ENCODE assay signal across 23 mouse cellular contexts in genomic region chr10:95539260-95539659, GRCm38 (mm10). TPM values are rescaled to one million over a fixed set of nuclear protein-coding genes. Genes with fewer than 3 reads are reported as not detected.
DNase-seq lines count a peak whose midpoint lies in the region; ATAC-seq and TF ChIP-seq lines count a peak whose summit lies in the region.
"Had no signal": no experiment of that assay in that cellular context is flagged by ENCODE, and none has a peak within 500 bp of the region (broad histone marks: within the 10 kb centered on the region; RNA-seq: fewer than 3 reads in every experiment).

No protein-coding gene starts in this region.

- H3K36me3 ChIP-seq in heart, embryonic 10.5 days: peaks cover 8% of the 10 kb centered on the region; the same call in 1 of the 2 replicates
- H3K36me3 ChIP-seq in heart, embryonic 13.5 days: peaks cover 12% of the 10 kb centered on the region
- H3K36me3 ChIP-seq in heart, postnatal 0 days (replicated peaks; ENCODE audit: control insufficient read depth, insufficient read depth, low read length): peaks cover 6% of the 10 kb centered on the region

- DNase-seq in gastrocnemius, adult 2 months: no peak
- DNase-seq in gastrocnemius, adult 8-10 months (ENCODE audit: low spot score in 2 of 2): no peak
- DNase-seq in heart, embryonic 10.5 days (ENCODE audit: low spot score): no peak
- no peak for DNase-seq in heart, postnatal 14 days
- DNase-seq in heart, postnatal 0 days (ENCODE audit: low spot score): peak; percentile 39
- DNase-seq in cerebellum, adult 9-11 months: no peak
- DNase-seq: adrenal gland, adult 8-10 months; adrenal gland, postnatal 36 days; B cell, adult 2 months; cerebellum, adult 2 months; embryo, embryonic 11 days; gastrocnemius, postnatal 14 days; kidney, adult 18-20 months had no signal

- no peaks in the 10 kb centered on the region for H3K9me3 ChIP-seq in heart, embryonic 10.5 days
- no peaks in the 10 kb centered on the region for H3K9me3 ChIP-seq in heart, embryonic 13.5 days
- H3K9me3 ChIP-seq in heart, postnatal 0 days (replicated peaks; ENCODE audit: control insufficient read depth, low read length): no peaks in the 10 kb centered on the region
- H3K9me3 ChIP-seq: embryonic facial prominence, embryonic 15.5 days; forebrain, embryonic 10.5 days; forebrain, embryonic 15.5 days; G1E; hindbrain, embryonic 10.5 days; intestine, embryonic 15.5 days had no signal

- peak overlapping the region; percentile 54 for H3K4me2 ChIP-seq in heart, embryonic 13.5 days
- H3K4me2 ChIP-seq in heart, postnatal 0 days (ENCODE audit: low read depth, low read length): peak overlapping the region; percentile 36
- H3K4me2 ChIP-seq: embryonic facial prominence, embryonic 15.5 days; forebrain, embryonic 15.5 days; hindbrain, embryonic 14.5 days; intestine, embryonic 15.5 days had no signal

- no peak for ATAC-seq in heart, embryonic 13.5 days (ENCODE audit: extremely low read depth, insufficient number of reproducible peaks, low FRiP score, low TSS enrichment)
- peak; percentile 53; the same call in 1 of the 2 replicates for ATAC-seq in heart, postnatal 0 days (ENCODE audit: insufficient read depth, low read depth)
- ATAC-seq: CD4-positive, CD25-positive, alpha-beta regulatory T cell, adult 4 months; forebrain, embryonic 15.5 days; intestine, embryonic 15.5 days had no signal

- H3K9ac ChIP-seq in heart, embryonic 13.5 days: no peak overlapping the region
- H3K9ac ChIP-seq in heart, postnatal 0 days (replicated peaks; ENCODE audit: low read depth, low read length): no peak overlapping the region
- H3K9ac ChIP-seq: embryonic facial prominence, embryonic 15.5 days; forebrain, embryonic 15.5 days; hindbrain, embryonic 14.5 days; intestine, embryonic 15.5 days had no signal

- no peak for TF ChIP-seq EP300 in heart, postnatal 0 days (IDR thresholded peaks at IDR 0.05; ENCODE audit: low read depth)

- peak overlapping the region; percentile 4; the same call in 1 of the 2 replicates for H3K4me3 ChIP-seq in gastrocnemius, adult 2 months
- peak overlapping the region; percentile 31; the same call in 1 of the 2 replicates for H3K4me3 ChIP-seq in heart, embryonic 10.5 days
- H3K4me3 ChIP-seq in heart, embryonic 13.5 days: no peak overlapping the region
- H3K4me3 ChIP-seq in heart, postnatal 0 days (ENCODE audit: low read depth, low read length): no peak overlapping the region
- H3K4me3 ChIP-seq: embryonic facial prominence, embryonic 15.5 days; erythroblast, embryonic 14.5 days; forebrain, embryonic 10.5 days; forebrain, embryonic 15.5 days; hindbrain, embryonic 10.5 days; intestine, embryonic 15.5 days had no signal

- 56% methylated on average over 3 of the region's 3 CpGs for WGBS in heart, embryonic 10.5 days
- 62% methylated on average over 3 of the region's 3 CpGs for WGBS in heart, embryonic 13.5 days
- 26% methylated on average over 3 of the region's 3 CpGs for WGBS in heart, postnatal 0 days

- no peak for TF ChIP-seq CTCF in gastrocnemius, adult 2 months (IDR thresholded peaks at IDR 0.05)
- TF ChIP-seq CTCF in heart, postnatal 0 days (IDR thresholded peaks at IDR 0.05; ENCODE audit: low read depth): no peak

- intact Hi-C loops in gastrocnemius, adult 2 months (cut with DNase I): no loop called here
- intact Hi-C loops in heart, postnatal 14 days (cut with DNase I): no loop called here

- H3K27ac ChIP-seq in gastrocnemius, adult 2 months: peak overlapping the region; percentile 82
- H3K27ac ChIP-seq in heart, embryonic 10.5 days: peak overlapping the region; percentile 77; the same call in 1 of the 2 replicates
- peak overlapping the region; percentile 56 for H3K27ac ChIP-seq in heart, embryonic 13.5 days (replicated peaks)
- peak overlapping the region; percentile 55 for H3K27ac ChIP-seq in heart, postnatal 0 days (ENCODE audit: low read depth)
- H3K27ac ChIP-seq: embryonic facial prominence, embryonic 15.5 days; forebrain, embryonic 10.5 days; forebrain, embryonic 15.5 days; hindbrain, embryonic 10.5 days; hindbrain, embryonic 14.5 days; intestine, embryonic 15.5 days had no signal

- H3K4me1 ChIP-seq in heart, embryonic 10.5 days: peaks cover 28% of the 10 kb centered on the region
- H3K4me1 ChIP-seq in heart, embryonic 13.5 days: peaks cover 62% of the 10 kb centered on the region
- H3K4me1 ChIP-seq in heart, postnatal 0 days (ENCODE audit: control insufficient read depth, insufficient read depth): peaks cover 25% of the 10 kb centered on the region
- H3K4me1 ChIP-seq: forebrain, embryonic 10.5 days; hindbrain, embryonic 10.5 days; intestine, embryonic 15.5 days had no signal

- H3K27me3 ChIP-seq in heart, embryonic 10.5 days (ENCODE audit: insufficient read depth, poor library complexity, severe bottlenecking): no peaks in the 10 kb centered on the region
- no peaks in the 10 kb centered on the region for H3K27me3 ChIP-seq in heart, embryonic 13.5 days (replicated peaks)
- H3K27me3 ChIP-seq in heart, postnatal 0 days (ENCODE audit: control insufficient read depth, insufficient read depth, low read length): no peaks in the 10 kb centered on the region
- H3K27me3 ChIP-seq: embryonic facial prominence, embryonic 15.5 days; forebrain, embryonic 15.5 days; intestine, embryonic 15.5 days had no signal

RNA-seq across cellular contexts. Expression of gene Ube2n, which starts 24.3 kb away (rescaled TPM):
- total RNA-seq in gastrocnemius, adult 2 months (2021): 10 to 100 TPM; 71.3 to 75.6 TPM
- total RNA-seq in gastrocnemius, adult 8-10 months (2022): 10 to 100 TPM; 57.2 to 77.8 (median 64.6) TPM
- 328 and 389 TPM in 2 replicates for polyA plus RNA-seq in heart, embryonic 10.5 days (2016; fragmentation: Nextera tagmentation; extraction: Ambion mirVana)
- total RNA-seq in heart, postnatal 14 days (2021): 100 to 1,000 TPM in 1 of 2 experiments, 10 to 100 TPM in 1; 96.8 to 101 TPM
- polyA plus RNA-seq in heart, embryonic 13.5 days (2015; fragmentation: Nextera tagmentation; extraction: Ambion mirVana): 248 and 271 TPM in 2 replicates
- 158 and 242 TPM in 2 replicates for total RNA-seq in heart, postnatal 0 days (2014; rRNA removed; ENCODE audit: low replicate concordance)
- polyA plus RNA-seq in heart, postnatal 0 days (2015; fragmentation: Nextera tagmentation; extraction: Ambion mirVana): 188 and 190 TPM in 2 replicates

RNA-seq across cellular contexts. Expression of gene Nudt4, which starts 24.7 kb away (rescaled TPM):
- total RNA-seq in gastrocnemius, adult 2 months (2021): 100 to 1,000 TPM; 182 to 332 TPM
- 100 to 1,000 TPM; 270 to 418 (median 347) TPM for total RNA-seq in gastrocnemius, adult 8-10 months (2022)
- polyA plus RNA-seq in heart, embryonic 10.5 days (2016; fragmentation: Nextera tagmentation; extraction: Ambion mirVana): 92.7 and 104 TPM in 2 replicates
- total RNA-seq in heart, postnatal 14 days (2021): 100 to 1,000 TPM; 270 to 280 TPM
- 85.2 and 107 TPM in 2 replicates for polyA plus RNA-seq in heart, embryonic 13.5 days (2015; fragmentation: Nextera tagmentation; extraction: Ambion mirVana)
- 72.2 and 74.5 TPM in 2 replicates for total RNA-seq in heart, postnatal 0 days (2014; rRNA removed; ENCODE audit: low replicate concordance)
- polyA plus RNA-seq in heart, postnatal 0 days (2015; fragmentation: Nextera tagmentation; extraction: Ambion mirVana): 70.0 and 81.3 TPM in 2 replicates

RNA-seq across cellular contexts. Expression of gene Mrpl42, which starts 37.5 kb away (rescaled TPM):
- 100 to 1,000 TPM; 307 to 392 TPM for total RNA-seq in gastrocnemius, adult 2 months (2021)
- total RNA-seq in gastrocnemius, adult 8-10 months (2022): 100 to 1,000 TPM; 278 to 304 (median 295) TPM
- 445 and 534 TPM in 2 replicates for polyA plus RNA-seq in heart, embryonic 10.5 days (2016; fragmentation: Nextera tagmentation; extraction: Ambion mirVana)
- 100 to 1,000 TPM; 369 to 371 TPM for total RNA-seq in heart, postnatal 14 days (2021)
- 542 and 584 TPM in 2 replicates for polyA plus RNA-seq in heart, embryonic 13.5 days (2015; fragmentation: Nextera tagmentation; extraction: Ambion mirVana)
- 524 and 645 TPM in 2 replicates for total RNA-seq in heart, postnatal 0 days (2014; rRNA removed; ENCODE audit: low replicate concordance)
- polyA plus RNA-seq in heart, postnatal 0 days (2015; fragmentation: Nextera tagmentation; extraction: Ambion mirVana): 928 and 1,023 TPM in 2 replicates

Comparison
In these comparisons a context has a peak if more than half of its experiments do, and no peak if none do; other contexts are left out.
1. H3K4me3 ChIP-seq: peak in gastrocnemius, adult 2 months (single experiment) and heart, embryonic 10.5 days (single experiment); none in heart, embryonic 13.5 days (single experiment) and heart, postnatal 0 days (single experiment).
2. Peak in every context shown above with its lines, with median percentiles within 50 percentile points of each other: H3K27ac ChIP-seq.